Mouse (Mus musculus) cortical plate, adult 2 months (tissue): Measurements from ENCODE around the gene Kif1c.

ENCODE experiments used
- CTCF ChIP-seq: fragments of 200-500 bp; IDR thresholded peaks from 2 replicates; pipeline ENCODE4 v1.5.1; 2011; ENCODE audit warnings: mild to moderate bottlenecking, control low read depth, low read length; ENCODE audit not compliant: insufficient read depth; ENCODE audit errors: extremely low read depth
- POLR2A ChIP-seq: fragments of 200-500 bp; IDR thresholded peaks from 2 replicates; pipeline ENCODE4 v1.6.1; 2011; ENCODE audit warnings: mild to moderate bottlenecking, low read length, control low read depth; ENCODE audit not compliant: insufficient read depth; ENCODE audit errors: extremely low read depth

DNA sequence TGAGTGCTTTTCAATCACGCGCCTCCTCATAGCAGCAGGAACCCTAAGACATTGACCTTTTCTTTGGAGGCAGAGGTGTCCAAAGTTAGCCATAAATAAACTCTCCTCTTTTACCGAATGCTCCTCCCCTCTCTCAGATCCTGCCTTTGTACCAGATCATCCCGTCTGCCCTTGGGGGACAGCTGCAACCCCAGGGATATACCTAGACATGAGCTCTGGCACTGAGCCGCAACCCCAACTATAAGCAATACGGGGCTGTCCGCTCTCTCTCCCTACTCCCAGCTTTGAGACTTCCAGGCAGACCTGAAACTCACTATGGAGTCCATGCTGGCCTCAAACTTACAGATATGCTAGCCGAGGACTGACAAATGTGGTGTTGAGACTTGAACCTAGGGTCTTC, 33.7 kb upstream of the Kif1c start:
- TF ChIP-seq CTCF (no peak), POLR2A (no peak)
